Mouse (Mus musculus) spleen, adult 2 months (tissue): ENCODE results near the gene Dnah8.
A peak's percentile ranks its signal among the peaks of the same experiment; 100 is the strongest.

Experiments
- CTCF ChIP-seq: fragments of 200-500 bp; IDR thresholded peaks from 2 replicates; pipeline ENCODE4 v1.5.1; 2011; ENCODE audit warnings: mild to moderate bottlenecking, inconsistent platforms; ENCODE audit not compliant: insufficient read depth, insufficient read length, insufficient replicate concordance; ENCODE audit errors: extremely low read depth
- POLR2A ChIP-seq: fragments of 200-500 bp; IDR thresholded peaks from 2 replicates; pipeline ENCODE4 v1.6.1; 2011; ENCODE audit warnings: low read depth, low read length, inconsistent platforms

GRCm38 (mm10) chr17:30737797-30738196, 113.6 kb downstream of the Dnah8 start:
- TF ChIP-seq POLR2A (no peak), CTCF (peak; percentile 25; the same call in 1 of the 2 replicates)
